Mouse (Mus musculus): ENCODE measurements around the gene Slc9a4.
"Not testable (repeated sequence)": the region's sequence is repeated elsewhere in the genome, so short reads cannot be mapped to it uniquely, and the experiment has no call there.

Gene Slc9a4

GRCm38 (mm10) chr1:40650803-40651497 lies 71.1 kb downstream of the Slc9a4 start:
- no peak for DNase-seq (ENCODE audit: low spot score in 2 of 2)

GRCm38 (mm10) chr1:40657035-40657434 lies 77.2 kb downstream of the Slc9a4 start:
- DNase-seq (ENCODE audit: low spot score in 2 of 2) = no peak

GRCm38 (mm10) chr1:40657978-40658496 lies 78.2 kb downstream of the Slc9a4 start:
- DNase-seq (ENCODE audit: low spot score in 2 of 2) = peak in 1 of 2 experiments; percentile 79

GRCm38 (mm10) chr1:40659017-40659416 lies 79.1 kb downstream of the Slc9a4 start:
- no peak for DNase-seq (ENCODE audit: low spot score in 2 of 2)

GRCm38 (mm10) chr1:40659496-40659895 lies 79.6 kb downstream of the Slc9a4 start:
- no peak for DNase-seq (ENCODE audit: low spot score in 2 of 2)

GRCm38 (mm10) chr1:40660838-40661237 lies 81.0 kb downstream of the Slc9a4 start:
- no peak for DNase-seq (ENCODE audit: low spot score in 2 of 2)

GRCm38 (mm10) chr1:40665401-40666370 lies 85.8 kb downstream of the Slc9a4 start:
- no peak for DNase-seq (ENCODE audit: low spot score in 2 of 2)

GRCm38 (mm10) chr1:40667442-40667841 lies 87.6 kb downstream of the Slc9a4 start:
- not testable (repeated sequence) for DNase-seq (ENCODE audit: low spot score in 2 of 2)

GRCm38 (mm10) chr1:40670025-40670424 lies 90.1 kb downstream of the Slc9a4 start:
- no peak for DNase-seq (ENCODE audit: low spot score in 2 of 2)

GRCm38 (mm10) chr1:40671490-40671889 lies 91.6 kb downstream of the Slc9a4 start:
- no peak for DNase-seq (ENCODE audit: low spot score in 2 of 2)

GRCm38 (mm10) chr1:40677306-40677705 lies 97.4 kb downstream of the Slc9a4 start:
- no peak for DNase-seq (ENCODE audit: low spot score in 2 of 2)
